Comparison of ENCODE assay signal across 14 mouse cellular contexts in genomic region chr1:80030224-80030623, GRCm38 (mm10).
DNase-seq lines count a peak whose midpoint lies in the region; ATAC-seq and TF ChIP-seq lines count a peak whose summit lies in the region.
"Had no signal": no experiment of that assay in that cellular context is flagged by ENCODE, and none has a peak within 500 bp of the region (broad histone marks: within the 10 kb centered on the region; RNA-seq: fewer than 3 reads in every experiment).

No protein-coding gene starts in this region.

- DNase-seq in MEL-GATA-1-ER (ENCODE audit: extremely low read depth, low read depth), result peak; percentile 78
- DNase-seq in liver, postnatal 0 days, result peak; percentile 39
- no peak for DNase-seq in layer of hippocampus, adult 8-10 months (ENCODE audit: low spot score in 2 of 2)
- DNase-seq in kidney, adult 11 months, result no peak
- DNase-seq: gastrocnemius, postnatal 25 days; thymus, adult 2 months had no signal

- no peaks in the 10 kb centered on the region for H3K4me1 ChIP-seq in intestine, embryonic 15.5 days (replicated peaks)
- H3K4me1 ChIP-seq in intestine, postnatal 0 days (replicated peaks; ENCODE audit: control insufficient read depth, insufficient read depth, low read length), result no peaks in the 10 kb centered on the region
- peaks cover 18% of the 10 kb centered on the region; the same call in 1 of the 2 replicates for H3K4me1 ChIP-seq in embryonic facial prominence, embryonic 12.5 days
- H3K4me1 ChIP-seq in liver, postnatal 0 days (ENCODE audit: insufficient read depth), result peaks cover 31% of the 10 kb centered on the region
- H3K4me1 ChIP-seq: limb, embryonic 15.5 days had no signal

- no peak for TF ChIP-seq CTCF in intestine, postnatal 0 days (IDR thresholded peaks at IDR 0.05; ENCODE audit: low read depth)
- no peak for TF ChIP-seq CTCF in liver, postnatal 0 days (IDR thresholded peaks at IDR 0.05; ENCODE audit: low read depth)

- ATAC-seq in intestine, embryonic 15.5 days, result peak; percentile 90; the same call in 1 of the 2 replicates
- ATAC-seq in intestine, postnatal 0 days, result no peak
- peak; percentile 28; the same call in 1 of the 2 replicates for ATAC-seq in embryonic facial prominence, embryonic 12.5 days (ENCODE audit: insufficient number of reproducible peaks, insufficient read depth, low FRiP score, low TSS enrichment)
- ATAC-seq in liver, postnatal 0 days, result peak; percentile 99
- ATAC-seq: CD4-positive, CD25-positive, alpha-beta regulatory T cell, adult 4 months; forebrain, embryonic 15.5 days had no signal

- no peak overlapping the region for H3K4me3 ChIP-seq in intestine, embryonic 15.5 days (replicated peaks)
- H3K4me3 ChIP-seq in intestine, postnatal 0 days (ENCODE audit: low read depth, low read length), result no peak overlapping the region
- no peak overlapping the region for H3K4me3 ChIP-seq in embryonic facial prominence, embryonic 12.5 days
- H3K4me3 ChIP-seq in liver, postnatal 0 days (ENCODE audit: low read depth, low read length), result peak overlapping the region; percentile 9; the same call in 1 of the 2 replicates
- H3K4me3 ChIP-seq: forebrain, embryonic 15.5 days; hindbrain, embryonic 10.5 days; left cerebral cortex, adult 2 months; limb, embryonic 15.5 days had no signal

- no peaks in the 10 kb centered on the region for H3K9me3 ChIP-seq in intestine, embryonic 15.5 days
- H3K9me3 ChIP-seq in intestine, postnatal 0 days (ENCODE audit: control insufficient read depth), result no peaks in the 10 kb centered on the region
- H3K9me3 ChIP-seq in embryonic facial prominence, embryonic 12.5 days, result no peaks in the 10 kb centered on the region
- H3K9me3 ChIP-seq in liver, postnatal 0 days (ENCODE audit: low read length), result no peaks in the 10 kb centered on the region
- H3K9me3 ChIP-seq: forebrain, embryonic 15.5 days; hindbrain, embryonic 10.5 days; limb, embryonic 15.5 days had no signal

- no peak overlapping the region for H3K27ac ChIP-seq in intestine, embryonic 15.5 days
- no peak overlapping the region for H3K27ac ChIP-seq in intestine, postnatal 0 days (ENCODE audit: low read depth, low read length)
- no peak overlapping the region for H3K27ac ChIP-seq in embryonic facial prominence, embryonic 12.5 days
- peak overlapping the region; percentile 74 for H3K27ac ChIP-seq in liver, postnatal 0 days (ENCODE audit: low read depth)
- H3K27ac ChIP-seq: forebrain, embryonic 15.5 days; left cerebral cortex, adult 2 months; limb, embryonic 15.5 days had no signal

- H3K4me2 ChIP-seq in intestine, embryonic 15.5 days (replicated peaks), result no peak overlapping the region
- H3K4me2 ChIP-seq in intestine, postnatal 0 days (replicated peaks; ENCODE audit: low read depth), result no peak overlapping the region
- H3K4me2 ChIP-seq in embryonic facial prominence, embryonic 12.5 days (replicated peaks), result no peak overlapping the region
- H3K4me2 ChIP-seq in liver, postnatal 0 days (ENCODE audit: low read depth, low read length), result peak overlapping the region; percentile 58
- H3K4me2 ChIP-seq: forebrain, embryonic 15.5 days; limb, embryonic 15.5 days had no signal

- no peak overlapping the region for H3K9ac ChIP-seq in intestine, embryonic 15.5 days
- H3K9ac ChIP-seq in intestine, postnatal 0 days (ENCODE audit: low read depth, low read length), result no peak overlapping the region
- H3K9ac ChIP-seq in embryonic facial prominence, embryonic 12.5 days, result no peak overlapping the region
- no peak overlapping the region; the same call in 1 of the 2 replicates for H3K9ac ChIP-seq in liver, postnatal 0 days (replicated peaks)
- H3K9ac ChIP-seq: forebrain, embryonic 15.5 days; limb, embryonic 15.5 days had no signal

- TF ChIP-seq EP300 in liver, postnatal 0 days (IDR thresholded peaks at IDR 0.05; ENCODE audit: low read depth), result peak; percentile 98

- WGBS in intestine, embryonic 15.5 days, result 67% methylated on average over 3 of the region's 3 CpGs
- WGBS in intestine, postnatal 0 days, result 53% methylated on average over 3 of the region's 3 CpGs
- WGBS in embryonic facial prominence, embryonic 12.5 days, result 89% methylated on average over 3 of the region's 3 CpGs
- WGBS in liver, postnatal 0 days (ENCODE audit: insufficient replicate concordance), result 41% methylated on average over 3 of the region's 3 CpGs

- no peaks in the 10 kb centered on the region for H3K36me3 ChIP-seq in intestine, embryonic 15.5 days
- H3K36me3 ChIP-seq in intestine, postnatal 0 days (ENCODE audit: control insufficient read depth, insufficient read depth), result no peaks in the 10 kb centered on the region
- H3K36me3 ChIP-seq in embryonic facial prominence, embryonic 12.5 days, result no peaks in the 10 kb centered on the region
- H3K36me3 ChIP-seq in liver, postnatal 0 days (replicated peaks; ENCODE audit: insufficient read depth, low read length), result no peaks in the 10 kb centered on the region
- H3K36me3 ChIP-seq: forebrain, embryonic 15.5 days; hindbrain, embryonic 10.5 days; limb, embryonic 15.5 days had no signal

- H3K27me3 ChIP-seq in intestine, embryonic 15.5 days (replicated peaks), result no peaks in the 10 kb centered on the region
- no peaks in the 10 kb centered on the region for H3K27me3 ChIP-seq in intestine, postnatal 0 days (replicated peaks; ENCODE audit: control insufficient read depth, insufficient read depth, low read length)
- no peaks in the 10 kb centered on the region for H3K27me3 ChIP-seq in embryonic facial prominence, embryonic 12.5 days
- H3K27me3 ChIP-seq in liver, postnatal 0 days (ENCODE audit: insufficient read depth, low read length), result no peaks in the 10 kb centered on the region
- H3K27me3 ChIP-seq: forebrain, embryonic 15.5 days; limb, embryonic 15.5 days had no signal

Comparison
In these comparisons a context has a peak if more than half of its experiments do, and no peak if none do; other contexts are left out.
1. DNase-seq: peak in MEL-GATA-1-ER (single experiment) and liver, postnatal 0 days (single experiment); none in layer of hippocampus, adult 8-10 months (0 of 2) and kidney, adult 11 months (single experiment).